Mouse (Mus musculus): ENCODE results near the gene Lpcat4. TPM values are rescaled to one million over a fixed set of nuclear protein-coding genes. Genes with fewer than 3 reads are reported as not detected.
A peak's percentile ranks its signal among the peaks of the same experiment; 100 is the strongest.

Lpcat4 gene
- total and polyA plus RNA-seq, 3 experiments, result 11.7 to 69.9 TPM; not detected in 1

DNA sequence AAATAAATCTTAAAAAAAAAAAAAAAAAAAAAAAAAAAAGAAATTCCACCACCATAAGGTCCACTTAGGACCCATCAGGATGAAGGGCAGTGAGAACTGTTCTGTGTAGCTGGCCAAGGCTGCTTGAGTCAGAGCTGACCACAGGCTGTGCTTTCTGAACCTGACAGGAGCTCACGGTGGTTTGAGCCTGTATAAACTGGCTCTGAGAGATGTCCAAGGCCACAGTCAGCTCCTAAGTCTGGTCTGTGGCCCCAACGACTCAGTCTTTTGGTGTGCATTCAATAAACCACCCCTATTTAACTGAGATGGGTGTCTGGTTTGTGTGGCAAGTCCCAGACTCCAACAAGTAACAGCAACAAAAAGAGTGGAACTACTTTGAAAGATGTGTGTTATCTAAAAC lies 2.6 kb upstream of the Lpcat4 start:
- H3K79me2 ChIP-seq (ENCODE audit: control insufficient read depth, insufficient read depth, low read length, poor library complexity), result peaks cover 9% of the 10 kb centered on the region
- peaks cover 2 to 8% of the 10 kb centered on the region in 2 experiments for H3K27me3 ChIP-seq (ENCODE audit: control insufficient read depth in 1 of 2, insufficient read depth in 2 of 2, low read length in 2 of 2)
- H3K27ac ChIP-seq (ENCODE audit: control insufficient read depth, low read depth, low read length), result no peak overlapping the region
- H3K36me3 ChIP-seq (ENCODE audit: control insufficient read depth in 1 of 2, insufficient read depth in 2 of 2, low read length in 2 of 2), result peaks cover 0 to 3% of the 10 kb centered on the region in 2 experiments; a peak in 1 of 4 replicates
- H3K9ac ChIP-seq (ENCODE audit: control insufficient read depth, low read depth, low read length, poor library complexity, severe bottlenecking), result no peak overlapping the region
- H3K4me3 ChIP-seq (ENCODE audit: control insufficient read depth in 1 of 2, insufficient read depth in 1 of 2, low read depth in 2 of 2, low read length in 2 of 2), result no peak overlapping the region
- TF ChIP-seq ZNF384 (IDR thresholded peaks at IDR 0.05; ENCODE audit: low read depth, low read length), result 0 out of 2 replicates have a peak, but pooled peaks have one; percentile 9
- no peak for TF ChIP-seq MXI1 (IDR thresholded peaks at IDR 0.05; ENCODE audit: low read depth, low read length)
- TF ChIP-seq ELF1 (IDR thresholded peaks at IDR 0.05; ENCODE audit: low read depth, low read length), result no peak
- DNase-seq (ENCODE audit: low read depth, low spot score), result no peak
- peaks cover 0 to 10% of the 10 kb centered on the region in 2 experiments; a peak in 3 of 4 replicates for H3K4me1 ChIP-seq (ENCODE audit: control insufficient read depth in 1 of 2, insufficient read depth in 2 of 2, low read length in 2 of 2)
- no peaks in the 10 kb centered on the region for H3K9me3 ChIP-seq (replicated peaks; ENCODE audit: insufficient read depth, low read length)

DNA sequence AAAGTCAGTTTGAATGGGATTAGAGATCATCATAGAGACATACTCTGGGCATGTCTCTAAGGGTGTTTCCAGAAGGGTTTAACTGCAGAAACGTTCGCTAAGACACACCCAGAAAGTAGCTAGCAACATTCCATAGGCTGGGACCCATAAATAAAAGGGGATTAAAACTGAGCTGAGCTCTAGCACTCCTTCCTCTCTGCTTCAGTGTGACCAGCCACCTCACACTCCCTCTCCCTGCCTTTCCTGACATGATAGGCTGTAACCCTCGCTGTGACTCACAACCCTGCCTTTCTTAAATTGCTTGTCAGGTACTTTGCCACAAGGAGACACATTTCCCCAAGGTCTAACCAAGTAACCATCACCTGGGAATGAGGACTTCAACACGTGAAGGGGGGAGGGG lies 1.3 kb upstream of the Lpcat4 start:
- peak overlapping the region; percentile 6 to 34; a peak in 3 of 4 replicates for H3K4me3 ChIP-seq (ENCODE audit: control insufficient read depth in 1 of 2, insufficient read depth in 1 of 2, low read depth in 2 of 2, low read length in 2 of 2)
- H3K27me3 ChIP-seq (ENCODE audit: control insufficient read depth in 1 of 2, insufficient read depth in 2 of 2, low read length in 2 of 2), result peaks cover 0 to 8% of the 10 kb centered on the region in 2 experiments; a peak in 1 of 4 replicates
- H3K79me2 ChIP-seq (ENCODE audit: control insufficient read depth, insufficient read depth, low read length, poor library complexity), result peaks cover 9% of the 10 kb centered on the region
- H3K9ac ChIP-seq (ENCODE audit: control insufficient read depth, low read depth, low read length, poor library complexity, severe bottlenecking), result no peak overlapping the region
- no peaks in the 10 kb centered on the region for H3K9me3 ChIP-seq (replicated peaks; ENCODE audit: insufficient read depth, low read length)
- no peak overlapping the region for H3K27ac ChIP-seq (ENCODE audit: control insufficient read depth, low read depth, low read length)
- H3K4me1 ChIP-seq (ENCODE audit: control insufficient read depth in 1 of 2, insufficient read depth in 2 of 2, low read length in 2 of 2), result peaks cover 0 to 10% of the 10 kb centered on the region in 2 experiments; a peak in 2 of 4 replicates
- DNase-seq (ENCODE audit: low read depth, low spot score), result peak; percentile 65
- TF ChIP-seq MYB (IDR thresholded peaks at IDR 0.05; ENCODE audit: low read depth, low read length) (no peak), ZMIZ1 (IDR thresholded peaks at IDR 0.05; ENCODE audit: low read depth, low read length) (no peak), GATA1 (IDR thresholded peaks at IDR 0.05; ENCODE audit: low read depth, low read length) (no peak), EP300 (IDR thresholded peaks at IDR 0.05; ENCODE audit: low read depth in 1 of 2, low read length in 2 of 2) (no peak), CHD2 (IDR thresholded peaks at IDR 0.05; ENCODE audit: low read length) (no peak), TBP (IDR thresholded peaks at IDR 0.05; ENCODE audit: low read depth, low read length) (peak; percentile 44; the same call in 1 of the 2 replicates), ZC3H11A (IDR thresholded peaks at IDR 0.05; ENCODE audit: low read depth, low read length) (no peak)
- H3K36me3 ChIP-seq (ENCODE audit: control insufficient read depth in 1 of 2, insufficient read depth in 2 of 2, low read length in 2 of 2), result peaks cover 0 to 3% of the 10 kb centered on the region in 2 experiments; a peak in 1 of 4 replicates

DNA sequence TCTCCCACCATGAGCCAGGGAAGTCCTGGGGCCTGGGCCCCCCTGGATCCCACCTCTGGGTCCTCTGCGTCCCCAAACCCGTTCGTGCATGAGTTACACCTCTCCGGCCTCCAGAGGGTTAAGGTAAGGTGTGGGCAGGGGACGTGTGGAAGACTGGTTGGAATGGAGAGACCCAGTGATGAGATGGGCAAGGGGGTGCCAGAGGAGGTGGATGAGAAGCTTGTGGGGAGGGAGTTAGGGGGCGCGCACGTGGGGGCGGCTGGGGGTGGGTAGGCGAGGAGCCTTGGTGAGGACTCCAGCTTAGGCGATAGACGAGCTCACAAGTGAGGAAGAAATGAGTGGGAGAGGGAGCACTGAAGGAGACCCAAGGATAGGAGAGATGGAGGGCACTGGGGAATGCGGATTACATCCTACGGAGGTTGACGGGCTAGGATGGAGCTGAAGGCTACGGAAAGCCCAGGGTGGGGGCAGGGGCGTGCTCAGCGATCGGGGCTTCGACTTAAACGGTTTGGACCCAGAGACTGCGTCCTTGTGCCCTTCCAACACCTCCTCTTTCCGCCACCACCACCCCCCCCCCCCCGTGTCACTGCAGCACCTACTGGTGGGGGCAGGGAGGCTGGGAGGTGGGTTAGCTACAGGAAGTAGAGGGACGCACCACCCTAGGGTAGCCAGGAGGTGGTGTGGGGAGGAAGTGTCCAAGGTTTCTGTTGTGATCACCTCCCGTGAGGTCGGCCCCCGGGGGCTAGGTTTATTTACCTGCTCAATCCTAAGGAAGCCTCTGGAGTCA lies 860 bp downstream of the Lpcat4 start:
- Histone ChIP-seq H3K4me1 (ENCODE audit: control insufficient read depth in 1 of 2, insufficient read depth in 2 of 2, low read length in 2 of 2) (peaks cover 0 to 10% of the 10 kb centered on the region in 2 experiments; a peak in 2 of 4 replicates), H3K79me2 (ENCODE audit: control insufficient read depth, insufficient read depth, low read length, poor library complexity) (peaks cover 9% of the 10 kb centered on the region), H3K9ac (ENCODE audit: control insufficient read depth, low read depth, low read length, poor library complexity, severe bottlenecking) (peak overlapping the region; percentile 73), H3K36me3 (ENCODE audit: control insufficient read depth in 1 of 2, insufficient read depth in 2 of 2, low read length in 2 of 2) (peaks cover 0 to 3% of the 10 kb centered on the region in 2 experiments; a peak in 1 of 4 replicates), H3K27me3 (ENCODE audit: control insufficient read depth in 1 of 2, insufficient read depth in 2 of 2, low read length in 2 of 2) (no peaks in the 10 kb centered on the region), H3K9me3 (replicated peaks; ENCODE audit: insufficient read depth, low read length) (no peaks in the 10 kb centered on the region), H3K4me3 (ENCODE audit: control insufficient read depth in 1 of 2, insufficient read depth in 1 of 2, low read depth in 2 of 2, low read length in 2 of 2) (peak overlapping the region; percentile 69 to 99), H3K27ac (ENCODE audit: control insufficient read depth, low read depth, low read length) (0 out of 2 replicates have a peak overlapping the region, but pooled peaks have one; percentile 6)
- DNase-seq (ENCODE audit: low read depth, low spot score), result peak; percentile 67
- peak; percentile 69 for TF ChIP-seq MAZ (IDR thresholded peaks at IDR 0.05; ENCODE audit: low read depth, low read length)
- 0 out of 2 replicates have a peak, but pooled peaks have one; percentile 44 for TF ChIP-seq MYC (IDR thresholded peaks at IDR 0.05; ENCODE audit: low read depth, low read length)
- no peak for TF ChIP-seq TBP (IDR thresholded peaks at IDR 0.05; ENCODE audit: low read depth, low read length)
- 0 out of 2 replicates have a peak, but pooled peaks have one; percentile 4 for TF ChIP-seq TCF12 (IDR thresholded peaks at IDR 0.05; ENCODE audit: low read depth, low read length)
- no peak for TF ChIP-seq USF2 (IDR thresholded peaks at IDR 0.05; ENCODE audit: borderline replicate concordance in 1 of 2, insufficient read depth in 1 of 2, low read depth in 1 of 2, low read length in 2 of 2)
- TF ChIP-seq CTCF (IDR thresholded peaks at IDR 0.05 in 2 of 3, conservative IDR thresholded peaks at IDR 0.05 in 1 of 3; ENCODE audit: control insufficient read depth in 1 of 3, insufficient read depth in 1 of 3, low read depth in 2 of 3, low read length in 3 of 3, poor library complexity in 1 of 3, severe bottlenecking in 1 of 3), result peak in 2 of 3 experiments; percentile 0 to 1; a peak in 2 of 6 replicates

Data from MEL (cell line).